Mouse (Mus musculus): ENCODE measurements around the gene Hipk2. TPM values are rescaled to one million over a fixed set of nuclear protein-coding genes. Genes with fewer than 3 reads are reported as not detected.

Gene Hipk2
- polyA plus RNA-seq (2015; fragmentation: Nextera tagmentation; extraction: Ambion mirVana) = 20.4 and 23.1 TPM in 2 replicates

DNA sequence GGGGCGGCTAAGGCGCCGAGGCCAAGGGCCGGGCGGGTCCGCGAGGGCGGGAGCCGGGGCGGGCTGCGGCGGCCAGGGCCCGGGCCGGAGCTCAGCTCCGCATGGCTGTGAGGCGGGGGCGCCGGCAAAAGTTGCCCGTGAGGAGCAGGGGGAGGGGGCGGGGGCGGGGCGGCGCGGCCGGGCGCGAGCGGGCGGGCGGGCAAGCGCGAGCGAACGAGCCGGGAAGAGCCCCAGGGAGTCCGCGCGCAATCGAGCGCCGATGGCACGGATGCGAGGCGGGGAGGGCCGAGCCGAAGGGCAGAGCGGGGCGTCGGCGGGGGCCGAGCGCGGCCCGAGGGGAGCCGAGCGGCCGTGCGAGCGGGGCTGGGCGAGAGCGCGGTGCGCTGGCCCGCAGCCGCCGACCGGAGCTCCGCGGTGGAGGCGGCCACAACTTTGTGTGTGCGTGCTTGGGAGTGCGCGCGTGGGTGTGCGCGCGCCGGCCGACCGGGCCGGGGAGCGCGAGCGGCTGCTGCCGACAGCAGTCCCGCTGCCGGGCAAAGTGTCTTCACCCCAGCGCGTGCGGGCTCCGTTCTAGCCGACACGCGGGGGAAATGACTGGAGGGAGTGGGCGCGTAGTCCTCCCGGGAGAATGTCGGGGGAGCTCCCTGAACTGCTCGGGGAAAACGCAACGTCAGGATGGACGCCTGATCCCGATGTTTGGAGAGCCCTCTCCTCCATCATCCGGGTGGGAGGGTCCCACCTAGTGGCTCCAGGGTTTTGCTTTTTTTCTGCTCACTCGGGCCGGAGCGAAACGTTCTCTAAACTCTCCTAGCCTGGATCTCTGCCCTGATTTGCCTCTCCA lies at the start of gene Hipk2:
Hipk2 (minus strand) TSS at position 95 of the 841 bp plus-strand sequence.
- peak; percentile 94 for DNase-seq (ENCODE audit: low spot score)
- no peaks in the 10 kb centered on the region for H3K9me3 ChIP-seq (replicated peaks; ENCODE audit: low read length)
- no peaks in the 10 kb centered on the region for H3K27me3 ChIP-seq (ENCODE audit: insufficient read depth, low read length)
- H3K4me2 ChIP-seq (ENCODE audit: low read length) = peak within 1 kb of the TSS; percentile 70
- H3K4me3 ChIP-seq (replicated peaks; ENCODE audit: low read depth, low read length) = peak within 1 kb of the TSS; percentile 100
- peak within 1 kb of the TSS; percentile 97 for H3K27ac ChIP-seq
- H3K4me1 ChIP-seq (replicated peaks; ENCODE audit: insufficient read depth, low read length) = peaks cover 13% of the 10 kb centered on the region; the same call in 1 of the 2 replicates
- ATAC-seq (replicated peaks; ENCODE audit: low FRiP score, low read depth) = peak; percentile 96
- TF ChIP-seq CTCF (IDR thresholded peaks at IDR 0.05; ENCODE audit: low read depth) = peak; percentile 46
- 0% methylated on average over 80 of the region's 108 CpGs for WGBS
- H3K9ac ChIP-seq (ENCODE audit: low read depth, low read length) = peak within 1 kb of the TSS; percentile 100
- no peaks in the 10 kb centered on the region for H3K36me3 ChIP-seq (ENCODE audit: insufficient read depth, low read length)

DNA sequence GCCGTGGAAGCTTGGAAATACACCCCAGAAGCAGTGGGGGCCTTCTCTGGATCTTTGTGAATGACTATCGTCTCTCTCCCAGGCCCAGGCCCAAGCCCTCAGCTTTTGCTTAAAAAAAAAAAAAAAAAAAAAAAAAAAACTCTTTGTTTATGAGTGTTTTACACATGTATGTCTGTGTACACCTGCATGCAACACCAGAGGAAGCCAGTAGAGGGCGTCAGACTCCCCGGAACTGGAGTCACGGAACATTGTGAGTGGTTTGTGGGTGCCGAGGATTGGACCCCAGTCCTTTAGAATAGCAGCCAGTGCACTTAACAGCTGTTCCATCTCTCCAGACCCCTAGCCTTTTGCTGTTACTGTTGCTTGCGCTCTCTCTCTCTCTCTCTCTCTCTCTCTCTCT lies 49.8 kb upstream of the Hipk2 start:
- DNase-seq (ENCODE audit: low spot score) (no peak), ATAC-seq (replicated peaks; ENCODE audit: low FRiP score, low read depth) (no peak)
- H3K36me3 ChIP-seq (ENCODE audit: insufficient read depth, low read length) = no peaks in the 10 kb centered on the region
- no peaks in the 10 kb centered on the region for H3K9me3 ChIP-seq (replicated peaks; ENCODE audit: low read length)
- H3K27ac ChIP-seq = no peak overlapping the region
- no peaks in the 10 kb centered on the region for H3K27me3 ChIP-seq (ENCODE audit: insufficient read depth, low read length)
- H3K4me1 ChIP-seq (replicated peaks; ENCODE audit: insufficient read depth, low read length) = 0 out of 2 replicates have a peak, but pooled peaks cover 11% of the 10 kb centered on the region
- no peak overlapping the region for H3K9ac ChIP-seq (ENCODE audit: low read depth, low read length)
- 66% methylated on average over 7 of the region's 7 CpGs for WGBS
- TF ChIP-seq CTCF (IDR thresholded peaks at IDR 0.05; ENCODE audit: low read depth) = peak; percentile 45
- H3K4me3 ChIP-seq (replicated peaks; ENCODE audit: low read depth, low read length) = no peak overlapping the region
- H3K4me2 ChIP-seq (ENCODE audit: low read length) = no peak overlapping the region

GRCm38 (mm10) chr6:38923870-38924817 lies 48.2 kb upstream of the Hipk2 start:
- Histone ChIP-seq H3K36me3 (ENCODE audit: insufficient read depth, low read length) (no peaks in the 10 kb centered on the region), H3K4me3 (replicated peaks; ENCODE audit: low read depth, low read length) (no peak overlapping the region), H3K4me2 (ENCODE audit: low read length) (no peak overlapping the region), H3K27me3 (ENCODE audit: insufficient read depth, low read length) (no peaks in the 10 kb centered on the region), H3K9me3 (replicated peaks; ENCODE audit: low read length) (no peaks in the 10 kb centered on the region), H3K4me1 (replicated peaks; ENCODE audit: insufficient read depth, low read length) (0 out of 2 replicates have a peak, but pooled peaks cover 13% of the 10 kb centered on the region), H3K9ac (ENCODE audit: low read depth, low read length) (no peak overlapping the region), H3K27ac (no peak overlapping the region)
- no peak for TF ChIP-seq CTCF (IDR thresholded peaks at IDR 0.05; ENCODE audit: low read depth)
- 88% methylated on average over 18 of the region's 18 CpGs for WGBS
- ATAC-seq (replicated peaks; ENCODE audit: low FRiP score, low read depth) (no peak), DNase-seq (ENCODE audit: low spot score) (no peak)

GRCm38 (mm10) chr6:38923450-38923849 lies 47.5 kb upstream of the Hipk2 start:
- Histone ChIP-seq H3K9ac (ENCODE audit: low read depth, low read length) (no peak overlapping the region), H3K4me2 (ENCODE audit: low read length) (no peak overlapping the region), H3K4me3 (replicated peaks; ENCODE audit: low read depth, low read length) (no peak overlapping the region), H3K36me3 (ENCODE audit: insufficient read depth, low read length) (no peaks in the 10 kb centered on the region), H3K4me1 (replicated peaks; ENCODE audit: insufficient read depth, low read length) (peaks cover 12% of the 10 kb centered on the region; the same call in 1 of the 2 replicates), H3K27me3 (ENCODE audit: insufficient read depth, low read length) (no peaks in the 10 kb centered on the region), H3K9me3 (replicated peaks; ENCODE audit: low read length) (no peaks in the 10 kb centered on the region), H3K27ac (no peak overlapping the region)
- ATAC-seq (replicated peaks; ENCODE audit: low FRiP score, low read depth) (no peak), DNase-seq (ENCODE audit: low spot score) (no peak)
- 89% methylated on average over 4 of the region's 4 CpGs for WGBS
- no peak for TF ChIP-seq CTCF (IDR thresholded peaks at IDR 0.05; ENCODE audit: low read depth)

GRCm38 (mm10) chr6:38922517-38922916 lies 46.6 kb upstream of the Hipk2 start:
- WGBS = 74% methylated on average over 2 of the region's 2 CpGs
- no peaks in the 10 kb centered on the region for H3K9me3 ChIP-seq (replicated peaks; ENCODE audit: low read length)
- no peak overlapping the region for H3K4me3 ChIP-seq (replicated peaks; ENCODE audit: low read depth, low read length)
- H3K36me3 ChIP-seq (ENCODE audit: insufficient read depth, low read length) = no peaks in the 10 kb centered on the region
- TF ChIP-seq CTCF (IDR thresholded peaks at IDR 0.05; ENCODE audit: low read depth) = no peak
- no peak for ATAC-seq (replicated peaks; ENCODE audit: low FRiP score, low read depth)
- H3K9ac ChIP-seq (ENCODE audit: low read depth, low read length) = 0 out of 2 replicates have a peak overlapping the region, but pooled peaks have one; percentile 6
- no peak overlapping the region for H3K27ac ChIP-seq
- no peak for DNase-seq (ENCODE audit: low spot score)
- no peak overlapping the region for H3K4me2 ChIP-seq (ENCODE audit: low read length)
- H3K4me1 ChIP-seq (replicated peaks; ENCODE audit: insufficient read depth, low read length) = peaks cover 16% of the 10 kb centered on the region; the same call in 1 of the 2 replicates
- H3K27me3 ChIP-seq (ENCODE audit: insufficient read depth, low read length) = no peaks in the 10 kb centered on the region

DNA sequence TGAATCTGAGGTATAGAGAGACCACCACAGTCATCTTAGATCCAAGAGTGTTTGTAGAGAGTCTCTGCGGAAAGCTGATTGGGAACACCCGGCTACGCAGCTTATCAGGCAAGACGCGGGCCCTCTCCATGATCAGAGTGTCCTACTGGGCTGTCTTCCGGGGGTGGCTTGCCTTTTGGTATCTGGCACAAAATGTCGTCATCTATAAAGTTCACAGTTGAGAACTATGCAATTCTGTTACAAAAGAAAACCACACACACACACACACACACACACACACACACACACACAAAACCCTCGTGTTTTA lies 45.8 kb upstream of the Hipk2 start:
- WGBS = 90% methylated on average over 8 of the region's 8 CpGs
- TF ChIP-seq CTCF (IDR thresholded peaks at IDR 0.05; ENCODE audit: low read depth) = no peak
- DNase-seq (ENCODE audit: low spot score) (no peak), ATAC-seq (replicated peaks; ENCODE audit: low FRiP score, low read depth) (no peak)
- Histone ChIP-seq H3K9me3 (replicated peaks; ENCODE audit: low read length) (no peaks in the 10 kb centered on the region), H3K4me2 (ENCODE audit: low read length) (no peak overlapping the region), H3K9ac (ENCODE audit: low read depth, low read length) (no peak overlapping the region), H3K4me3 (replicated peaks; ENCODE audit: low read depth, low read length) (no peak overlapping the region), H3K36me3 (ENCODE audit: insufficient read depth, low read length) (no peaks in the 10 kb centered on the region), H3K4me1 (replicated peaks; ENCODE audit: insufficient read depth, low read length) (peaks cover 16% of the 10 kb centered on the region; the same call in 1 of the 2 replicates), H3K27me3 (ENCODE audit: insufficient read depth, low read length) (no peaks in the 10 kb centered on the region), H3K27ac (peak overlapping the region; percentile 87; the same call in 1 of the 2 replicates)
